Mouse (Mus musculus): Measurements from ENCODE around the gene Kcne4.

Kcne4 gene

DNA sequence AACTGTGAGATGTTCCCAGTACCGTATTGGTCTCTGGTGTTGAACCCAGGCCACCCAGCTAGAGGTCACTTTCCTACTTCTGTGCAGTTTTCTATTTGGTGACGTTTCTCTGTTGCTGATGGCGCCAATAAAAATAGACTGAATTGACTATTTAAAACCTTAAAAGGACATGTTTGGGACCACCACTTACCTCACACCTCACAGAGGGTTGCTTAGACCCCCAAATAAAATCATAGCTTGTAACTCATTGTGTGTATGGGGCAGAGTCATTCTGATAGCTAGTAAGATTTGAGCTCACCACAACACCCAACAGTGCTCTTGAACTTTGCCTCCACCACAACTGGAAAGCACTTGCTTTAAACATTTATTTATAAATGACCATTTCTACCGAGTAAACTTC is 43.0 kb downstream of the Kcne4 start:
- no peak for DNase-seq (ENCODE audit: low read depth, low spot score)

DNA sequence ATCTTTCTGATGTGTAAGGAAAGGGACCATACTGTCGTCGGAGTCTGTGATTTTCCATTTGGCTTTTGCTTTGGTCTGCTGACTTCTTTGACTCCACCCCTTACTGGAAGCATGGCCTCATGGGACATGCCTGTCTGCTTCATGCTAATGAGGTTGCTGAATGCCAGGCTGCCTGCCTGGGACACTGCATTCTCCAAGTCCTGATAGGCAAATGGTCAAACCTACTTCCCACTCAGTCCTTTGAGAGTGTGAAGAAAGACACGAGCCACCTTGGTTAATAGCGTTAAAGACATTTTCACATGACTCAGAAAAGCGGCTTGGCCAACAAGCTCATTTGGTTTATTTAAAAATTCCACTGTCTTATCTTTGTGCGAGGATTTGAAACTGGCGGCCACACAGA is 43.5 kb downstream of the Kcne4 start:
- no peak for DNase-seq (ENCODE audit: low read depth, low spot score)

DNA sequence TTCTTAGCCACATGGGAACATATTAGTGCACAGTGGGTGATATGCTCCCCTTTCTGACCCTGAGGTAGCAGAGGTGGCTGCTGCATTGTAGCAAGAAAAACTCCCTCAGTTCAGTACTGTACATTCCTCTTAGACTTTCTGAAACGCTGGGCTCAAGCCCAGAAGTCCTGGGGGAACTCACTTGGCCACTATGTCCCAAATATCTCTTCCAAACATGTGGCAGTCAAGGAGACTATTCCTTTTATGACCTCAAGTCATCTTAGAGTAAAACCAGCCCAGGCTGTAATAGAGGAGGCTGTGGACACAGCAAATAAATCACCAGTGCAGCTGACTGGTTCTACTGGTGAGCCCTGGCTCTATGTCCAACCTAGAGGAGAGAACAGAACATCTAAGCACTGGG is 45.7 kb downstream of the Kcne4 start:
- DNase-seq (ENCODE audit: low read depth, low spot score), result no peak

DNA sequence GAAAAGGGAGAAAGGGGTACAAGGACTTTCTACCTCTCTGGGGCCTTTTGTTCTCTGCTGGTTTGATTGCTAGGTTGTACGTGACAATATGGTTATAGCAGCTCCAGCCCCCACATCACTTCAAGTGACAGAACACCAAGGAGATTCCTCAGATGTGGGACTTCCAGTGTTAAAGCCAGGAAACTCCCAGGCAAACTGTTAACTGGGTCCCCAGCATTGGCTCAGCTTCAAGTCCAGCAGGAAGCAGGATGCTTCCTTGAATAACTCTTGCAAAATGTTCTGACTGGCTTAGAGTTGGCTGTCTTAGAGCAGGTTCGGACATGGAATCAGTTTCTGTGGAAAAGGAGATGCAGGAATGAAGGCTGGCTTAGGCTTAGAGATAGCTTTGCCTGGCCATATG is 47.3 kb downstream of the Kcne4 start:
- no peak for DNase-seq (ENCODE audit: low read depth, low spot score)

DNA sequence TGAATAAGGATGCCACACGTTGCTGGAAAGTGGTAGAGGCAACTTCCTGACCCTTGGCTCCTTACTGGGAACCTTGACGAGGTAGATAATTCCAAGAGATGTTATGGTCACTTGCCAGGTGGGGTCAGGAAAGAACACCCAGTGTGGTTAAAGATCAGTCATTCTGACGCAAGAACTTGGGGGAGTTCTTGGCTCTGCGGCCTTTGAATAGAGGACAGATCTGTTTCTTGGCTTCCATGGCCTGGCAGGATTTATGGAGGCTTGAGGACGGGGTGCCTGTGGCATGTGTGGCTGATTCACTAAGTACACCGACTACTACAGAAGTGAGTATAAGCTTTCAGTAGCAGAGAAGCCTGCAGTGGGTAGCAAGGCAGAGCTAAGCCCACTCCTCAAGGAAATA is 47.8 kb downstream of the Kcne4 start:
- no peak for DNase-seq (ENCODE audit: low read depth, low spot score)

DNA sequence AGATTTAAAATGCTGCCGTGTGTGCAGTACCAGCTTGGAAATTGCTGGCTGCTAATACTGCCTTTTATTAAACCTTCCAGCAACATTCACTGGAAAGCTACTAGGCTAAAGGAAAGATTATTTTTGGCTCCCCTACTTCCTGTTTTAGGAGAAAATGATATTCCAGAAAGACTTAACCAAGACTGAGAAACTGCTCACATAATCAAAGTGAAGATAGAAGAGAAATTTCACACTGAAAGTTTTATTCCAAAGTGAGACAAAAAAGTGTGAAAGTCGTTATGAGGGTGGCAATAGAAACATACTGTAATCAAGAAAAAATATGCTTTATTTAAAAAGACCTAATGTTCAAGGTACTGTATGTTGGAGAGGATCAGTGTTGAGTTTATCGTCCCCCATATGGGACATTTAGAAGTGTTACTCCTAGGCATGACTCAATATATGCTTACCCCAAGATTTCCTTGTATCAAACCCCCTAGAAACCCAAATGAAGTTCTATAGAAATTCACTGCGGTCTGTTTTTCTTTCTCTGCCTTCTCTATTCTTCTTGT is 48.3 kb downstream of the Kcne4 start:
- no peak for DNase-seq (ENCODE audit: low read depth, low spot score)

DNA sequence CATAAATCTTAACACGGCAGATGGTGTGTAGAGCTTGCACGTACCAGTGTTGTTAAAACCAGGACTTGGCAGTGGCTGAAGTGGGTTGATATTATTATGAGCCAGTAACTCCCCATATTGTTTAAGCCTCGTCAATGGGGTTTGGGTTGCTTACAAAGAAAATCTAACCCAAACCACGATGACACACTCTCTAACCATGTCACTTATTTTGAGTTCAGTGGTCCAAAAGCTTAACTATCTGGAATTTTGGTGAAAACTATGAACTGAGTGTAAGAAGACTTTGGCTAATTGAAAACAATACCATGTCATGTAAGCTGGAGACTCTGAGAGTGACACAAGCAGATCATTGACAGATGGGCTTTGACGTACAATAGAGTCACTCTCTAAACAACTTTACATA is 49.4 kb downstream of the Kcne4 start:
- DNase-seq (ENCODE audit: low read depth, low spot score), result no peak

DNA sequence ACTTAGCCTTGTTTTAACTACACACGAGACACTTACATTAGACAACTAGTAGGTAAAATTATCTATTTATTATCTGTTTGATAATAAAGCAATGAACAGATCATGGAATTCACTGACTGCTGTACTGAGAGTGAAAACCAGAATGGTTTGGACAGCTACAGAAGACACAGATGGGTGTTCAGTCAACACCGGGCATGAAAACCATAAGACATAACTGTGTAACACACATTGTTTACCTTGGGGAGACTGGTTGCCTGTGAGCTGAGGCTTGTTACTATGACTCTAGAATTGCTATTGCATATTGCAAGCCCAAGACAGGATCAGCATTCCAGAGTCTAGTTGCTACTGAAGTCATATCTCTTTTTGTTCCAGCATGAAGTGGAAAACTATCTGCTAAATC is 49.9 kb downstream of the Kcne4 start:
- DNase-seq (ENCODE audit: low read depth, low spot score), result no peak
